Mouse (Mus musculus): ENCODE measurements at regions not wholly inside any gene's neighbourhood (a gene's known extent, or its start where the extent isn't known, plus 50 kb on each side); places are given as distances from the start of the nearest gene placed in this dataset.

GRCm38 (mm10) chr4:12306618-12307565, 135.1 kb upstream of the Fam92a start:
- no peak for TF ChIP-seq GATA1 (IDR thresholded peaks at IDR 0.05; ENCODE audit: borderline replicate concordance, low read length)
- no peak for TF ChIP-seq CTCF (IDR thresholded peaks at IDR 0.05; ENCODE audit: low read depth, low read length)
- no peak for TF ChIP-seq GATA2 (IDR thresholded peaks at IDR 0.05; ENCODE audit: borderline replicate concordance, low read depth, low read length)
- TF ChIP-seq POLR2AphosphoS5 (IDR thresholded peaks at IDR 0.05; ENCODE audit: insufficient replicate concordance, low read depth, low read length), result no peak
- no peak for TF ChIP-seq TAL1 (conservative IDR thresholded peaks at IDR 0.05; ENCODE audit: low read depth, low read length)
